Mouse (Mus musculus): ENCODE results near the gene Ifrd2. TPM values are rescaled to one million over a fixed set of nuclear protein-coding genes. Genes with fewer than 3 reads are reported as not detected.
"Not testable (repeated sequence)": the region's sequence is repeated elsewhere in the genome, so short reads cannot be mapped to it uniquely, and the experiment has no call there.

The Ifrd2 gene
- total RNA-seq, 2 experiments from 2014 or later, result 38.0 to 41.1 TPM

DNA sequence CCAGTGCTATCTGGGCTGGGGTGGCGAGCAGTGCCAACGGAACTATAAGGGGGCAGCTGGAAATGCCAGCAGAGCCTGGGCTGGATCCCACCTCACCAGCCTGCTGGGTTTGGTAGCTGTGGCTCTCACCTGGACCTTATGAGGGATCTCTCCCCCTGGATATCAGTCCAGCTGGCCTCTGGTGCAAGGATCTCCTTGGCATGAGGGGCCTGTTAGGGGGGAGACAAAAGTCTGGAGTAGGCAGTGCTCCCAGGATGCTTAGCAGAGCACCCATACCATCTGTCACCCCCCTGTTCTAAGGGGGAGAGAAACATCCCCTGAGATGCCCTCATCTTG, 15.1 kb upstream of the Ifrd2 start:
- no peak for DNase-seq (ENCODE audit: low spot score in 2 of 2)

GRCm38 (mm10) chr9:107573774-107574173, 13.7 kb upstream of the Ifrd2 start:
- not testable (repeated sequence) for DNase-seq (ENCODE audit: low spot score in 2 of 2)

- DNase-seq (ENCODE audit: low spot score in 2 of 2), result no peak
Observed at GRCm38 (mm10) chr9:107575579-107576356, 11.7 kb upstream of the Ifrd2 start.

GRCm38 (mm10) chr9:107576357-107577107, 10.9 kb upstream of the Ifrd2 start, which contains the start of gene Hyal1:
Gene Hyal1, plus strand, starts transcription at chr9:107576927.
- peak; percentile 62 to 70 for DNase-seq (ENCODE audit: low spot score in 2 of 2)

GRCm38 (mm10) chr9:107577871-107578270, 9.6 kb upstream of the Ifrd2 start:
- DNase-seq (ENCODE audit: low spot score in 2 of 2), result no peak

- no peak for DNase-seq (ENCODE audit: low spot score in 2 of 2)
Observed at GRCm38 (mm10) chr9:107578587-107578986, 8.9 kb upstream of the Ifrd2 start, which contains the start of gene Naa80. Gene Naa80, plus strand, starts transcription at chr9:107578887.

- no peak for DNase-seq (ENCODE audit: low spot score in 2 of 2)
Observed at GRCm38 (mm10) chr9:107579023-107579900, 8.2 kb upstream of the Ifrd2 start.

- DNase-seq (ENCODE audit: low spot score in 2 of 2), result peak; percentile 76 to 80
Observed at GRCm38 (mm10) chr9:107580501-107581317, 6.7 kb upstream of the Ifrd2 start, which contains the start of gene Hyal3. Gene Hyal3, plus strand, starts transcription at chr9:107580818.

DNA sequence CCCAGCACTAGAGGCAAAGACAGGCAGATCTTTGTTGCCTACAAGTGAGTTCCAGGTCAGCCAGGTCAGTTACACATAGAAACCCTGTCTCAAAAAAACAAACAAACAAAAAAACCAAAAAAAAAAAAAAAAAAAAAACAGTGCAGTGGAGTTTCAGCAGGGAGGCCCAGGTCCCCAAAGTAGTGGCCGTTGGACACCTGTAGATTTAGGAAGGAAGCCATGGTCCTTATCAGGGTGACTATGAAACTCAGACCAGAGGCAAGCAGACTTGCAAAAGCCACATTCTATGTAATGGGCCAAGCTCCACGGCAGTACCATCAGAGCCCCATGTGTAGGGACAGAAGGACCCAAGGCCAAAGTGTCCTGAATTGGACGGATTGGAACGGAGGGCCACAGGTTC, 5.9 kb upstream of the Ifrd2 start:
- no peak for DNase-seq (ENCODE audit: low spot score in 2 of 2)

DNA sequence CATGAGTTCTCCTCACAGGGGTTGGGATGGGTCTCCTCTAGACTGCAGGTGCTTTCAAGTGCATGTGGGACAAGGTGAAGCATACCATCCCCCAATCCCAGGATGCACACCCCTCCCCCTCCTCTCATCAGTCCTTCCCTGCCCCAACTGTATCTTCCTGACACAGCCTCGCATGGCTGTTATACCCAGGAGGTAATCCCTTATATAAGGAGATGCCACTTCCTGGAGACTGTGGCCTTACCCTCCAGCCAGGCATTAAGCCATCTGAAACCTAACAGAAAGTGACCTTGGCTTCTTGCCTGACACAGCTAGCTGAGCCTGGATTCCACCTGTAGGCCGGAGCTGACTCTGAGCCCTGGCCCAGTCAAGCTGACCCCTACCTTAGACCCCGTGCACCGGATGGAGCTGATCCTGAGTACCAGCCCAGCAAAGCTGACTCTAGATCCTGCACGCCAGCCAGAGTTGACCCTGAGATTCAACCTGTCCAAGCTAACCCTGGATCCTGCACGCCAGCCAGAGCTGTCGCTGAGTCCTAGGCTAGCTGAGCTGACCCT, 4.9 kb upstream of the Ifrd2 start:
- no peak for DNase-seq (ENCODE audit: low spot score in 2 of 2)

GRCm38 (mm10) chr9:107583174-107583573, 4.3 kb upstream of the Ifrd2 start:
- no peak for DNase-seq (ENCODE audit: low spot score in 2 of 2)

DNA sequence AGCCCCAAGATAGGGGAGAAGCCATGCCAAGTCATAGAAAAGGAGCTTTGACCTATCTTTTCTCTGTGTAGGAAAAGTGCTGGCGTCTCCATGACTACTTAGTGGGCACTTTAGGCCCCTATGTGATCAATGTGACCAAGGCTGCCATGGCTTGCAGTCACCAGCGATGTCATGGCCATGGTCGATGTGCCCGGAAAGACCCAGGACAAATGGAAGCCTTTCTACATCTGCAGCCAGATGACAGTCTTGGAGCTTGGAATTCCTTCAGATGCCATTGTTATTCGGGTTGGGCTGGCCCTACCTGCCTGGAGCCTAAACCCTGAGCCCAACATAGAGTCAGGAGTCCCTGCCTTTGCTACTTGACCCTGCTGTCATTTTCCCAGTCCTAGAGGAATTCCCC, 938 bp upstream of the Ifrd2 start:
- DNase-seq (ENCODE audit: low spot score in 2 of 2), result no peak

DNA sequence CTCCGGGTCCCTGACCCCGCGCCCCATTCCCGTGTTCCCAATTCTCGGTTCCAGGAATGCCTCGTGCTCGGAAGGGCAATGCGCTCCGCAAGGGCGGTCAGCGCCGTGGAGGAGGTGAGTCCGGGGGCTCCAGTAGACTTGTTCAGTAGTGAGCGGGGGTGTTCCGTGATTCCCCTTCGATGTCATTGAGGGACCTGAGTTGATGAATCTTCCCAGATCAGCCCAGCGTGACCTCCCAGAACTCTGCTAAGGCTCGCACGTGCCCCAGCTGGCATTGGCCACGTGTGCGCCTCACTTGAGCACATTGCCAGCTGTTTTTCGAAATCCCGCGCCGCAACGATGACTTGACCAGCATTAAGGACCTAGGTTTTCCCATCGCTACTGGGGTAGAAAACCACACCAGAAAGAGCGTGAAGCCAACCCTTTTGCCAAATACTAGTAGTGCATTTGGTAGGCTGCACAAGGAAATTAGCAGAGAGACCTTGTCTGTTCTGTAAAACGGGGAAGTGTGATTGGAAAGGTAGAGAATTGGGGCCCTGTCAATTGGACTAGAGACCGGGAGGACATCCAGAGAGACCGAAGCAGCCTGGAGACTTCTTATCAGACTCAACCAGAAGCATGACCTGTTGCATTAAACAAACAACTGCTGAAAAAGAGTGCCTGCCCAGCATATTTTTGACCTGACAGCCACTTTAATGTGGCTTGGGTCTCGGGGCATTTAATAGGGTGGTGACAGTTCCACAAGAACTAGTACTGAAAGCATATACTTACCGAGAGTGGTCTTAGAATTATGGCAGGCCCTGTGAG, 594 bp downstream of the Ifrd2 start:
- no peak for DNase-seq (ENCODE audit: low spot score in 2 of 2)

DNA sequence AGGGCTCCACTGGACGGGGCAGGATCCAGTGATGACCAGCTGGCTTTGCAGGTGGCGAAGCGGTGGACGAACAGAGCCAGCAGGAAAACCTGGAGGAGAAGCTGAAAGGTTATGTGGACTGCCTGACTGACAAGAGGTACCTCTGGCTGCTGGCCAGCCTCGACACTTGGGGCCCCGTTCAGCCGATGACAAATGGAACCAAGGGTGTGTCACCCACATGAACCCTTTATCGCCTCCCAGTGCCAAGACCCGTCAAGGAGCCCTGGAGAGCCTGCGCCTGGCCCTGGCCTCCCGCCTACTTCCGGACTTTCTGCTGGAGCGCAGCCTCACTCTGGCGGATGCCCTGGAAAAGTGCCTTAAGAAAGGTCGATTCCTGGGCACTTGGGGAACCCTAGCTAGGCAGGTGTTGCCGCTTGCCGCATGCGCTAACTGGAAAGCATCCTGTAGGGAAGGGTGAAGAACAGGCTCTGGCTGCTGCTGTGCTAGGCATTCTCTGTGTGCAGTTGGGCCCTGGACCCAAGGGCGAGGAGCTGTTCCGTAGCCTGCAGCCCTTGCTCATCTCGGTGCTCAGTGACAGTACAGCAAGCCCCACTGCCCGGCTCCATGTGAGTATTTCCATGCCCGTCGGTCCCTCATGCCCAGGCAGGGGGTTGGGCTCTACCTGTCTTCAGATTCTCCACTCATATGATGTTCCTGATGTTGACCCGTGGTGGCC, 2.8 kb downstream of the Ifrd2 start:
- no peak for DNase-seq (ENCODE audit: low spot score in 2 of 2)

DNA sequence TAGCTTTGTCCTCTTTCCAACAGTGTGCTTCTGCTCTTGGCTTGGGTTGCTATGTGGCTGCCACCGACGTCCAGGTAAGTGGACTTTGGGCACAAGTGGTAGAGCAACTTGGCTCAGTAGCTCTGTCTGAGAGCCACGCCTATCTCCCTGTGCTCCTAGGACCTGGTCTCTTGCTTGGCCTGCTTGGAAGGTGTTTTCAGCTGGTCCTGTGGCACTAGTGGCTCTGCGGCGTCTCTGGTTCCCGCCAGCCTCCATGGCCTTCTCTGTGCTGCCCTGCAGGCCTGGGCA, 3.3 kb downstream of the Ifrd2 start:
- DNase-seq (ENCODE audit: low spot score in 2 of 2), result no peak

DNA sequence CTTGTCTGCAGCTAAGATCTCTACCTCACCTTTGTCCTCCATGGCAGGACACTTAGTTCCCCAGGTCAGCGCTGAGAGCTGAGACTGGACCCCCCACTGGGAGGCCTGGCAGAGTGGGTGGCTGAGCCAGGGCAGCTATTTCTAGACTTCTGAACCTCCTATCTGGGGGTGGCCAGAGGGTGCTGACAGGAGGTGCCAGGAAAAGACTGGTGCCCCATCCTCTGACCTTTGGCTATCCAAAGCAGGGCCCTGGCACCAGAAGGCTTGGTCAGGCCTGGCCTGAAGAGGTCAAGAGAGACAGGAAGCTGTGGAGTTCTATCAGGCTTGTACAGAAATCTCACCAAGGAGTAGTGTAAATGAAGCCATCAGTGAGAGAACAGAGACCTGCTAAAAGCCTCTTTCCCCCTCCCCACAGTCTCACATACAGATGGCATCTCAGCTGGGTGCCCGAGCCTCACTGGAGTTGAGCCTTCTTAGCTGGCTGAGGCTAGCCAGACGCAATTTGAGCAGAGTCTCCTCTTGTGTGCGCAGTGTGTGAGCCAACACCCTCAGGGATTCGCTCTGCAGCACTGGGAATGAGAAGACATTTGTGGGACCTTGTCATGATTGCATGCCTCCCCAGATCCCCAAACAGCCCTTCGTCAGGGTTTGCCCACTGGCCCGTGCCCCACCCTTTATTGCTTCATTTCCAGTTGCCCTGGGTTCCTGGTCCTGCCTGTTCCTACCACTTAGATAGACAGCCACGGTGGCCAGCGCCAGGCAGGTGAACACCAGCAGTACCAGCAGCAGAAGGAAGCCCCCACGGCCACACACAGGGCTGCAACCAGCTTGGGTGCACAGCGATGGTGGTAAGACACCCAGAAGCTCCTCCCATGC, 5.9 kb downstream of the Ifrd2 start:
- DNase-seq (ENCODE audit: low spot score in 2 of 2), result no peak

DNA sequence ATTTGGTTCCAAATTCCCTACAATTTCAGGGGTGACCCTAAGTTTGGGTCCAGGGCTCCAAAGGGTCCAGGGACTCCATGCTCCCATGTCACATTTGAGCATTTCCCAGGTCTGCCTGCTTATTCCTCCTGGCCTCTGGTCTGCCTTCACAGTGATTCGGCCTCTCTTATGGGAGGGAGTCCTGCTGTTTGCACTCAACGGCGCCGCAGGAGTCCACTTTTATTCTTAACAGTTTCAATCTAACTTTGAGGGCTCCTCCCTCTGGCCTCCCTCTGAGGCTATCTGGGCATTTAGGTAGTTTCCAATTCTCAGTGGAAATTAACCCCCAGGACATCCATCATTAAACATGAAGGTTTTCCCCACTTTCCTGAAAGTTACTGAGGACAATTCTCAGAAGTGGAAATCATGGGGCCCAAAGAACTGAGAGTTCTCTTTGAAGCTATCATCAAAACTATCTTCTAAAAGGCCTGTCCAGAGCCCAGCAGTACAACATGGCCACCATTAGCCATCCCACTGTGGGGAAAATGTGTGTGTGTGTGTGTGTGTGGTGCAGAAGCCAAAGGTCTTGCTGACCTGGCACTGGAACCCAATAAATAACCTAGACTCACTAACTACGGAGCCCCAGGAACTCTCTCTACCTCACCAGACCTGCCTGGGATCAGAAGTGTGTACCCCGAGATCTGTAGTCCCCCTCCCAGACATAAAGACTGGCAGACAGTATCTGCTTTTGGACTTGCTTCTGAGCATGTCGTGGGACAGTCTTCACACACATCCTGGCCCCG, 7.0 kb downstream of the Ifrd2 start:
- DNase-seq (ENCODE audit: low spot score in 2 of 2), result no peak

Measured in adrenal gland, adult 18-20 months (tissue).